Mouse (Mus musculus): ENCODE results near the gene Acot7.

- TF ChIP-seq POLR2A (IDR thresholded peaks at IDR 0.05; ENCODE audit: borderline replicate concordance, control insufficient read depth, low read depth, low read length) (no peak), CTCF (IDR thresholded peaks at IDR 0.05; ENCODE audit: control insufficient read depth, insufficient read depth, low read length) (no peak)
Measured at GRCm38 (mm10) chr4:152265791-152266190, 87.9 kb downstream of the Acot7 start.
